Mouse (Mus musculus) gastrocnemius, adult 2 months (tissue): Measurements from ENCODE around the gene Zcwpw1. TPM values are rescaled to one million over a fixed set of nuclear protein-coding genes. Genes with fewer than 3 reads are reported as not detected.

Source experiments
- DNase-seq: peaks from one replicate; pipeline ENCODE4 v3.0.0; 2022
- H3K27ac ChIP-seq: fragments of 200-600 bp; 2 replicates; pipeline ENCODE4 v1.8.1; 2022; ENCODE audit warnings: mild to moderate bottlenecking
- H3K4me3 ChIP-seq: fragments of 200-600 bp; 2 replicates; pipeline ENCODE4 v1.8.1; 2022; ENCODE audit warnings: mild to moderate bottlenecking, moderate library complexity
- CTCF ChIP-seq: fragments of 200-600 bp; IDR thresholded peaks from 2 replicates; pipeline ENCODE4 v1.8.1; 2022; ENCODE audit warnings: antibody characterized with exemption, mild to moderate bottlenecking, moderate library complexity
- intact Hi-C: fragments of 180-260 bp; cut with DNase I; formaldehyde crosslinking; loops from one replicate; pipeline ENCODE4 v1.15.1; 2025
- total RNA-seq, 2 experiments: library from RNA; stranded (reverse); gene quantifications; 2 replicates each; pipeline ENCODE4 v1.2.3; 2021

The Zcwpw1 gene
- total RNA-seq, 2 experiments from 2014 or later: 0.20 to 0.39 TPM

GRCm38 (mm10) chr5:137757887-137758286 is 29.7 kb upstream of the Zcwpw1 start:
- no peak for DNase-seq
- TF ChIP-seq CTCF: no peak
- intact Hi-C loops: loop anchor here (1.0 to 5.0 kb wide), 3 partner anchors 101 to 276 kb away; no protein-coding TSS in a partner anchor
- peak overlapping the region; percentile 41 for H3K4me3 ChIP-seq
- peak overlapping the region; percentile 35 for H3K27ac ChIP-seq

GRCm38 (mm10) chr5:137758921-137759534 is 28.6 kb upstream of the Zcwpw1 start:
- no peak for DNase-seq
- peak overlapping the region; percentile 75 for H3K27ac ChIP-seq
- H3K4me3 ChIP-seq: peak overlapping the region; percentile 11
- intact Hi-C loops: loop anchor here (5.0 kb wide), 2 partner anchors 177 to 277 kb away; no protein-coding TSS in a partner anchor
- TF ChIP-seq CTCF: no peak

GRCm38 (mm10) chr5:137759971-137760412 is 27.6 kb upstream of the Zcwpw1 start:
- DNase-seq: peak; percentile 91
- intact Hi-C loops: loop anchor here (5.0 kb wide), 2 partner anchors 178 to 278 kb away; no protein-coding TSS in a partner anchor
- H3K27ac ChIP-seq: peak overlapping the region; percentile 75
- H3K4me3 ChIP-seq: no peak overlapping the region
- peak; percentile 88; the same call in 1 of the 2 replicates for TF ChIP-seq CTCF

DNA sequence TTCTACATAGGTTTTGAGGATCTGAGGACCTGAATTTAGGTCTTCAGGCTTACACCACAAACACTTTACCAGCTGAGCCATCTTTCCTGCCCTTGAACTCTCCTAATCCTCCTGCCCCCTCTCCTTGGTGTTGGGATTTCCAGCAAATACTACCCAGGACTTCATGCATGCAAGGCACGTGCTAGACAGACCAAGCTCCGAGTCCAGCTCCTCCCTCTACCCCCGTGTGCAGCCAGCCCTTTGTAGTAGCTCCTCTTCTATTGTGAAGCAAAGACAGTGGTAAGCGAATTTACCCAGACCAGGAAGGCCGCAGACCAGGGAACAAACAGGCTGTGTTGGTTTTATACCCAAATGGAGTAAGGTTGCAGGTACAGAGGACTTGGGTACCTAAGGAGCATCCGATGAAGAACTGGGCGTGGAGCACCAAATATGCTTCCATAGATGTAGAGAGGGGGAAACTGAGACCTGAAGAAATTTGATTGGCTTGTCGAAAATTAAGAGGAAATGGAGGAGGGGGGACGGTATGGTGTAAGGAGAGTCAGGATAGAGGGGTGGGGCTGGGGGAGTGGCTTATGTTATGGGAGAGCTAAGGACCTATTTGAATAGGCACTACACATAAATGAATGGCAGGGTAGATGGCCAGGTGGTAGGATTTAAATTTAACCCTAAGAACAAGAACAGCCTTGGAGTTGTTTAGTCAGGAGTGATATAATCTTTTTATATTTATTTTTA is 22.8 kb upstream of the Zcwpw1 start:
- no peak for DNase-seq
- intact Hi-C loops: no loop called here
- Histone ChIP-seq H3K27ac (no peak overlapping the region), H3K4me3 (no peak overlapping the region)
- TF ChIP-seq CTCF: no peak

DNA sequence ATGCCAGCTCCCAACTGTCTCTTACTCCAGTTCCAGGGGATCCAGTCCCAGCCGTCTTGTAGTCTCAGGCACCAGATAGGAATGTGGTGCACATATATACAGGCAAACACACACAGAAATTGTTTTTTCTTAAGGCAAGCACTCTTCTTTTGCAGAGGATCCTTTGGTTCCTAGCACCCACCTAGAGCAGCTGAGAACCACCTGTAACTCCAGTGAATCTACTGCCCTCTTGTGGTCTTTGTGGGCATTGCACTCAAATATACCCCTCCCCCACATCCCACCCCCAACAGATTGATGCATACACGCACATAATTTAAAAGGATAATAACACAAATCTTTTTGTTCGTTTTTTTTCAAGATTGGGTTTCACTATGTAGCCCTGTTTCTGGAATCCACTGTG is 21.3 kb upstream of the Zcwpw1 start:
- H3K27ac ChIP-seq: no peak overlapping the region
- intact Hi-C loops: no loop called here
- peak; percentile 65 for TF ChIP-seq CTCF
- no peak for DNase-seq
- H3K4me3 ChIP-seq: no peak overlapping the region

GRCm38 (mm10) chr5:137768475-137768874 is 19.1 kb upstream of the Zcwpw1 start:
- intact Hi-C loops: no loop called here
- H3K27ac ChIP-seq: no peak overlapping the region
- TF ChIP-seq CTCF: no peak
- H3K4me3 ChIP-seq: no peak overlapping the region
- DNase-seq: peak; percentile 2

DNA sequence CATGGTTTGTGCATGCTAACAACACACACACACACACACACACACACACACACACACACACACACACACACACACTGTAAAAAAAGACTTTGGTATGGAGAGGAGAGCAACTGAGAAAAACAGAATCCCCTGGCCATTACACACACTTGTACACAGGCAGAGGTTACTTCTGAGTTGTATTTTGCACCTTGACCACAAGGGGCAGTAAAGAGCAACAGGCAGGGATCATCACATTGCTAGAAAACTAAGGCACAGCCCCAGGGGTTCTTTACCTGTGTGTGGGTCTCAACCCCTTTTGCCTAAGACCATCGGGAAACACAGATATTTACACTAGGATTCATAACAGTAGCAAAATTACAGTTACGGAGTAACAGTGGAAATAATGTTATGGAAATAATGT is 16.9 kb upstream of the Zcwpw1 start:
- DNase-seq: no peak
- Histone ChIP-seq H3K27ac (no peak overlapping the region), H3K4me3 (no peak overlapping the region)
- peak; percentile 76 for TF ChIP-seq CTCF
- intact Hi-C loops: no loop called here

DNA sequence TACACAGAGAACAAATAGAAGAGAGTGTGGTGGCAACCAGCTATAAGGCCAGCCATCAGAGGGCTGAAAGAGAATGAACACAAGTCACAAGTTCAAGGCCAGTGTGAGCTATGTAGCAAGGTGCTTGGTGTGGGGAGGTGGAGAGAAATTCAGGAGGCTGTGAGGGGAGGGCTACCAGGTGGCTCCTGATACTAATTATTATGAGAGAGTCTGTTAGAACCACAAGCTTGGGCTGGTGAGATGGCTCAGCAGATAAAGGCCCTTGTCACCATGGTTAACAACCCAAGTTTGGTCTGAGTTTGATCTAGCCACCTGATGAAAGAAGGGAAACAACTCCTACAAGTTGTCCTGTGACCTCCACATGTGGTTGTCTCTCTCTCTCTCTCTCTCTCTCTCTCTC is 14.8 kb upstream of the Zcwpw1 start:
- TF ChIP-seq CTCF: no peak
- intact Hi-C loops: no loop called here
- H3K27ac ChIP-seq: no peak overlapping the region
- H3K4me3 ChIP-seq: no peak overlapping the region
- no peak for DNase-seq

- no peak overlapping the region for H3K4me3 ChIP-seq
- TF ChIP-seq CTCF: no peak
- DNase-seq: peak; percentile 6
- H3K27ac ChIP-seq: no peak overlapping the region
- intact Hi-C loops: no loop called here
Observed at GRCm38 (mm10) chr5:137775587-137776290, 11.9 kb upstream of the Zcwpw1 start.

DNA sequence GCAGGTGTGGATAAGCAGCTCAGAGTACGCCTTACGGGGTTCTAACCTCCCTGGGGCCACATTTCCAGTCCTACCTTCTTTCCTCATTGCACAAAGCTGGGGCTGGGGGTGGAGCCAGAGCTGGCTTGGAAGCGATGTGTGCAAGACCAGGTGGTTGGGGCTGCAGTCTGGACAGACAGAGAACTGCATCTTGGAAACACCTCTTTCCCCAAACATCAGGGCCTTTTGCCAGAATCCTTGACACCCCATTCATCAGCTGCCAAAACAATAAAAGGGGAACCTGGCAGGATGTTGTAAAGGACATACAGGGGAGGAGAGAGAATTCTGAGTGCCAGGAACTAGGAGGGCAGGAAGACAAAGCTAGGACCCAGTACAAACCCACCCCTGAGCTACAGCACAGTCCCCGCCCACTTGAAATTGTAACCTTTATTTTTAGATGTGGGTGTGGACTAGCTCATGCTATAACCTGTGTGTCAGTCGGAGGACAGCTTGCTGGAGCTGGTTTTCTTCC is 11.1 kb upstream of the Zcwpw1 start:
- intact Hi-C loops: no loop called here
- no peak overlapping the region; the same call in 1 of the 2 replicates for H3K27ac ChIP-seq

DNA sequence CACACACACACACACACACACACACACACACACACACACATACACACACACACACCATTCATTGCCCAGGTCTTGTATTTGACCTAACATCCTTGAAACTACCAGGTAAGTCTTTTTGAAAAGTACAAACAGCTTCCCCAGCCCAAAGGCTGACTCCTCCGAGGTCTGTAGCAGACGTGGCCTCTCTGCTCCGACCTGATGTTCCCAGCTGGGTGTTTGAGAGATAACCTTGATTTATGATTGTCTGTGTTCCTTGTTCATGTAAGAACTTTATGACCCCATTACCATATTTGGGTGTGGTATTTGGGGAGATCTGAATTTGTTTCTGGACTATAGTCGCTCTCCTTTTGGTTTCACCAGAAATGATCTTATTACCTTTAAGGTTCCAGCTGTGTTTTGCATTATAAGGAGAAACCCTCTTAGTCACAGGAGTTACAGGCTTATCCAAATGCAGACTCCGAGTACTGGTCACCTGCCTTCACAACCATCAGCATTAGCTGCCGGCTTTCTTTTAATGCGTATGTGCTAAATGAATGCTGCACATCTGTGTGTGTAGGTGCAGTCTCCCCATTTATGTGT is 10.2 kb upstream of the Zcwpw1 start:
- DNase-seq: no peak
- H3K4me3 ChIP-seq: no peak overlapping the region
- intact Hi-C loops: no loop called here
- H3K27ac ChIP-seq: no peak overlapping the region
- TF ChIP-seq CTCF: no peak

More for the DNA sequence above, 11.1 kb upstream of the Zcwpw1 start:
- TF ChIP-seq CTCF: no peak
- no peak overlapping the region for H3K4me3 ChIP-seq
- DNase-seq: no peak

DNA sequence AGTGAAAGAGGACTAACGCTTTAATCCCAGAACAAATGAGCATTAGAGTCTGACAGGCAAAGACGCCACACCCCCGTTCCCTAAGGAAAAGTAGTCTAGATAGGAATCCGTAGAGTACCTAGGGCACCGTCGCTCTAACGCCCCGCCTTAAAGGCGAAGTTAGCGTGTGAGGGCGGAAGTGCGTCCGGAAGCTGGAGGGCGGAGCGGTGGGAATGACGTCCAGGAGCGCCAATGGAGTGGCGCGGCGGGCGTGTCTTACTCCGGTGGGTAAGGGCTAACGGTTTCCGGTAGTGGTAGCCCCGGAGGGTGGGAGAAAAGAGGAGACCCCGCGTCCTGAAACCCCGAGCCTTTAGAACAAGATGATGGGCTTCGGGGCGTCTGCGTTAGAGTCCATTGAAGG is 9.0 kb upstream of the Zcwpw1 start, which contains the start of gene Ppp1r35:
Gene Ppp1r35 (plus strand): TSS at position 215 of the 400 bp plus-strand sequence.
- Histone ChIP-seq H3K4me3 (peak within 1 kb of the TSS; percentile 97), H3K27ac (peak within 1 kb of the TSS; percentile 96)
- TF ChIP-seq CTCF: no peak
- intact Hi-C loops: loop anchor here (2.0 kb wide), 1 partner anchor 246 kb away; the partner anchor contains the start of genes Epo and Gnb2
- DNase-seq: peak; percentile 97
